Mouse (Mus musculus) heart, adult 2 months (tissue): Measurements from ENCODE around the gene Srrm4.

Experiments
- CTCF ChIP-seq: fragments of 200-600 bp; IDR thresholded peaks from 2 replicates; pipeline ENCODE4 v1.8.1; 2022; ENCODE audit warnings: antibody characterized with exemption, mild to moderate bottlenecking, moderate library complexity
- EP300 ChIP-seq: fragments of 200-500 bp; IDR thresholded peaks from 2 replicates; pipeline ENCODE4 v1.6.1; 2011; ENCODE audit warnings: low read depth, low read length, control low read depth; ENCODE audit not compliant: insufficient read depth
- POLR2A ChIP-seq: fragments of 200-500 bp; IDR thresholded peaks from 2 replicates; pipeline ENCODE4 v1.6.1; 2011; ENCODE audit warnings: mild to moderate bottlenecking, low read depth, low read length, control low read depth; ENCODE audit not compliant: insufficient read depth

- TF ChIP-seq POLR2A = no peak
- TF ChIP-seq EP300 = no peak
- TF ChIP-seq CTCF = no peak
These were observed 183.7 kb downstream of the Srrm4 start for GRCm38 (mm10) chr5:116407936-116408335.
